Mouse (Mus musculus) limb, embryonic 14.5 days (tissue): Measurements from ENCODE around the gene Cep57l1. TPM values are rescaled to one million over a fixed set of nuclear protein-coding genes. Genes with fewer than 3 reads are reported as not detected.

Experiments
- ATAC-seq: fragments of 200-750 bp; cut with Nextera tagmentation; 2 replicates; pipeline ENCODE4 v1.8.0; 2017; ENCODE audit warnings: low read depth, moderate number of reproducible peaks, moderate TSS enrichment; ENCODE audit not compliant: low FRiP score
- DNase-seq: peaks from one replicate; pipeline ENCODE4 v3.0.0-alpha.2; 2015; ENCODE audit warnings: low spot score
- H3K27ac ChIP-seq: fragments of 300-500 bp; sonication (generic); replicated peaks from 2 replicates; pipeline ENCODE4 v1.5.1; 2014; ENCODE audit warnings: low read depth, mild to moderate bottlenecking, low read length, moderate library complexity, mixed read lengths
- H3K27me3 ChIP-seq: fragments of 300-500 bp; sonication (generic); 2 replicates; pipeline ENCODE4 v1.6.1; 2014; ENCODE audit warnings: low read length, mixed read lengths; ENCODE audit not compliant: control insufficient read depth, insufficient read depth
- H3K36me3 ChIP-seq: fragments of 300-500 bp; sonication (generic); 2 replicates; pipeline ENCODE4 v1.6.1; 2014; ENCODE audit warnings: mild to moderate bottlenecking, low read length, moderate library complexity, mixed read lengths; ENCODE audit not compliant: control insufficient read depth, insufficient read depth
- H3K4me1 ChIP-seq: fragments of 300-500 bp; sonication (generic); 2 replicates; pipeline ENCODE4 v1.6.1; 2014; ENCODE audit warnings: antibody characterized with exemption, low read length, mixed read lengths; ENCODE audit not compliant: control insufficient read depth, insufficient read depth
- H3K4me2 ChIP-seq: fragments of 300-500 bp; sonication (generic); replicated peaks from 2 replicates; pipeline ENCODE4 v1.6.1; 2014; ENCODE audit warnings: low read depth, mild to moderate bottlenecking, low read length, moderate library complexity; ENCODE audit not compliant: severe bottlenecking
- H3K4me3 ChIP-seq: fragments of 300-500 bp; sonication (generic); replicated peaks from 2 replicates; pipeline ENCODE4 v1.5.1; 2014; ENCODE audit warnings: low read length
- H3K9ac ChIP-seq: fragments of 300-500 bp; sonication (generic); 2 replicates; pipeline ENCODE4 v1.6.1; 2014; ENCODE audit warnings: mild to moderate bottlenecking, low read depth, low read length, moderate library complexity; ENCODE audit not compliant: severe bottlenecking
- H3K9me3 ChIP-seq: fragments of 300-500 bp; sonication (generic); 2 replicates; pipeline ENCODE4 v1.6.1; 2016; ENCODE audit warnings: low read length; ENCODE audit not compliant: control insufficient read depth
- POLR2A ChIP-seq: fragments of 200-500 bp; IDR thresholded peaks from 2 replicates; pipeline ENCODE4 v1.8.0; 2012; ENCODE audit warnings: inconsistent platforms, mild to moderate bottlenecking, moderate library complexity, borderline replicate concordance; ENCODE audit not compliant: insufficient read depth, insufficient read length; ENCODE audit errors: extremely low read depth
- WGBS: fragments of 180-500 bp; shearing (Covaris S2); extraction: QIAGEN DNeasy Blood & Tissue Kit; methylation state at CpG from one replicate; pipeline ENCODE4 v1.1.7; 2014; 5-methylcytosine and 5-hydroxymethylcytosine counted together
- polyA plus RNA-seq, 2 experiments: library from polyadenylated mRNA; depleted of rRNA in 1 of 2; stranded (reverse) in 1 of 2; unstranded in 1 of 2; fragments of >200 nt; fragmentation: Nextera tagmentation in 1 of 2; extraction: Ambion mirVana in 1 of 2; gene quantifications; 2 replicates each; pipeline versions ENCODE4 v1.2.1 to v1.2.3; 2012 to 2014

Cep57l1 gene
- polyA plus RNA-seq, 2 experiments: 13.2 to 16.8 TPM

DNA sequence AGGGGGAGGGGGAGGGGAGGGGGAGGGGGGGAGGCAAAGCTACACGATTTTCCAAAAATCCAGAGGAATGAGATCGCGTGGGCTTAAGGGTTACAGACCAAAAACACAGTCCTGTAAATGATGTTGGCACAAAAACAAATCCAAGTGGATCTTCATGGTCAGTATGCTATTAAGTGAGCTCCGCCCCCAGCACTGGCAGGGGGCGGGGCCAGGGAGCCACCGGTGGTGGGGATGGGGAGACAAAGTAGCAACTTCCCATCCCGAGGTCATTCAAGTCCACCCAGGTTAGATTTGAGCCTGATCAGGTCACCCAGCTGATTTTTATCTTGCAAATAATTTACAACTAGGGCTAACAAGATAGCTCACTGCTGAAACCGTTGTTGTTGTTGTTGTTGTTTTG lies 132.3 kb downstream of the Cep57l1 start:
- 56% methylated on average over 8 of the region's 8 CpGs for WGBS
- H3K9ac ChIP-seq: no peak overlapping the region
- no peak for ATAC-seq
- H3K27ac ChIP-seq: no peak overlapping the region
- 0 out of 2 replicates have a peak, but pooled peaks cover 3% of the 10 kb centered on the region for H3K4me1 ChIP-seq
- DNase-seq: no peak
- H3K27me3 ChIP-seq: no peaks in the 10 kb centered on the region
- TF ChIP-seq POLR2A: no peak
- no peak overlapping the region for H3K4me2 ChIP-seq
- H3K36me3 ChIP-seq: no peaks in the 10 kb centered on the region
- no peak overlapping the region for H3K4me3 ChIP-seq
- H3K9me3 ChIP-seq: no peaks in the 10 kb centered on the region

DNA sequence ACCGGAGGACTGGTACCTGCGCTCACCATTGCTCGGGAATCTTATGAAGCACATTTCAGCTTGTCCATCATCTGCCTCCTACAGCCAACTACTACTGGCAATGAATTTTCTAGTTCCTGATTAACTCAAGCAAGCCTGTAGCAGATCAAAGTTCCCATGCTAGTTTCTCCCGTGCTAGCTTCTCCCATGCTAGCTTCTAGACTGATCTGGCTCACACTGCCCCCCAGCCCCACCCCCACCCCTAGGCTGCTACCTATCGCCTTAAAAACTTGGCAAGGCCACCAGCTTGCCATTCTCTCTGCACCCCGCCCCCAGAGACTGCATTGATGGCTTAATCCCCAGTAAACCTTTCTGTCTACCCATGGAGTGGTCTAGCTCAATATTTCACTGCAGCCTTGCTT lies 133.0 kb downstream of the Cep57l1 start:
- H3K36me3 ChIP-seq: no peaks in the 10 kb centered on the region
- no peak for TF ChIP-seq POLR2A
- WGBS: 70% methylated on average over 6 of the region's 6 CpGs
- H3K27ac ChIP-seq: no peak overlapping the region
- H3K4me1 ChIP-seq: 0 out of 2 replicates have a peak, but pooled peaks cover 3% of the 10 kb centered on the region
- H3K9me3 ChIP-seq: no peaks in the 10 kb centered on the region
- no peaks in the 10 kb centered on the region for H3K27me3 ChIP-seq
- DNase-seq: no peak
- H3K4me2 ChIP-seq: no peak overlapping the region
- H3K9ac ChIP-seq: no peak overlapping the region
- H3K4me3 ChIP-seq: no peak overlapping the region
- ATAC-seq: no peak

DNA sequence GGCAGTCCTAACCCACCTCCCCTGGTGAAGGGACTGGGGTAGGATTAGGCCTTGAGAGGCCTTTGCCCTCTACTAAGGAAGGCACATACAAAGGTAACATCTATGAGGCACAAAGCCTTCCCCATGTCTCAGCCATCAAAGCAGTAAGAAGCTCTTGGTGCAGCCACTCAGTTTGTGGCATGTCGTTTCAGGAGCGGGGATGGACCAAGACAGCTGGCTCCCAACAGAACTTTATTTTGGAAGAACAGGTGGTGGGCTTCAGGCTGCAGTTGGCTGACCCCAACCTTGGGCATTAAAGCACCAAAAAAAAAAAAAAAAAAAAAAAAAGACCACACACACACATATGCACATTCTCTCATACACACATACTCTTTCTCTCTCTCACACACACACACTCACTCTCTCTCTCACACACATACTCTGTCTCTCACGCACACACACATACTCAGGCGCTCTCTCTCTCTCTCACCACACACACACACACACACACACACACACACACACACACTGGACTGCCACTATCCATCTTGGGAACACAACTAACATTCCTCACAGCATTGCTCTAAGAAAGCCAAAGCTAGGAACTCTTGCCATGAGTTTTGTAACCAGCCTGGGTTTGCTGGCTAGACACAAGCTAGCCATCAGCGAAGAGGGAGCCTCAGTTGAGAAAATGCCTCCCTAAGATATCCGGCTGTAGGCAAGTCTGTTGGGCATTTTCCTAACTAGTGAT lies 133.7 kb downstream of the Cep57l1 start:
- 76% methylated on average over 6 of the region's 6 CpGs for WGBS
- H3K36me3 ChIP-seq: no peaks in the 10 kb centered on the region
- no peaks in the 10 kb centered on the region for H3K9me3 ChIP-seq
- no peak for TF ChIP-seq POLR2A
- DNase-seq: no peak
- peak; percentile 42 for ATAC-seq
- H3K9ac ChIP-seq: no peak overlapping the region
- no peak overlapping the region for H3K27ac ChIP-seq
- H3K4me1 ChIP-seq: 0 out of 2 replicates have a peak, but pooled peaks cover 3% of the 10 kb centered on the region
- H3K4me2 ChIP-seq: no peak overlapping the region
- H3K4me3 ChIP-seq: no peak overlapping the region
- no peaks in the 10 kb centered on the region for H3K27me3 ChIP-seq

DNA sequence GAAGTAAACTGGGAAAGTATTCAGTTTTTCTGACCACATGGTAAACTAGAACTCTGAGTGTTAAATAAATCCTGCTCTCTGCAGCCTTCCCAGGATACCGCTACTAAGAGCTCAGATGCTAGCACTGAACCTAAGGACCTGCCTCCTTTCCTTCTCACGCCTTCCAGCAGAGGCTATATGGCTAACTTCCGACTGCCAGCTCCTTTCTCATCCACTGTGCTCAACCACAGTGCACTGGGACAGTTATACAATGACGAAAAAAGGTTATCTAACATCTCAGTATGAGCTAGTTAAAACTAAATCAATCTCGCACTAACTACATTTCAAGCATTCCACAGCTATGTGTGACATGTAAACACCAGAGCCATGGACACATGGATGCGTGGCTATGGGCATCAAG lies 134.4 kb downstream of the Cep57l1 start:
- no peak overlapping the region for H3K4me2 ChIP-seq
- no peak overlapping the region for H3K4me3 ChIP-seq
- no peak for ATAC-seq
- no peak overlapping the region for H3K27ac ChIP-seq
- no peak overlapping the region for H3K9ac ChIP-seq
- DNase-seq: no peak
- no peaks in the 10 kb centered on the region for H3K27me3 ChIP-seq
- no peaks in the 10 kb centered on the region for H3K36me3 ChIP-seq
- 0 out of 2 replicates have a peak, but pooled peaks cover 3% of the 10 kb centered on the region for H3K4me1 ChIP-seq
- 64% methylated on average over 6 of the region's 6 CpGs for WGBS
- TF ChIP-seq POLR2A: no peak
- H3K9me3 ChIP-seq: no peaks in the 10 kb centered on the region

DNA sequence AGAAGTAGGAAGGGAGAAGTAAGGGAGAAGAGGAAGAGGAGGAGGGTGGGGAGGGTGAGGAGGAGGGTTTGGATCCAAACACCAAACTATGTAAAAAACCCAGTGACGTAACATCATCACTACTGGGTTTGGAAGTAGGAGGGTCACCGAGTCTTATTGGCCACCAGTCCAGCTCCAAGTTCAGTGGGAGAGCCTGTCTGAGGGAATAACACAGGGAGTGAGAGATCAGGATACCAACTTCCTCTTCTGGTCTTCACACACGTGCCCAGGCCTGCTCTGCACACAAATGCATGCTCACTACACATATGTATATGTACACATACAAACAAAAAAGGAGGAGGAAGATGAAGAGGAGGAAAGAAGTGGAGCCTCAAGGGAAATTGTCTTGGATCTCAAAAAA lies 135.3 kb downstream of the Cep57l1 start:
- Histone ChIP-seq H3K27me3 (no peaks in the 10 kb centered on the region), H3K36me3 (no peaks in the 10 kb centered on the region), H3K9ac (no peak overlapping the region), H3K4me3 (no peak overlapping the region), H3K4me1 (0 out of 2 replicates have a peak, but pooled peaks cover 3% of the 10 kb centered on the region), H3K4me2 (no peak overlapping the region), H3K9me3 (no peaks in the 10 kb centered on the region), H3K27ac (no peak overlapping the region)
- DNase-seq (no peak), ATAC-seq (no peak)
- TF ChIP-seq POLR2A: no peak
- 71% methylated on average over 3 of the region's 3 CpGs for WGBS
